Mouse (Mus musculus): Measurements from ENCODE around the gene Ripor3. TPM values are rescaled to one million over a fixed set of nuclear protein-coding genes. Genes with fewer than 3 reads are reported as not detected.
A peak's percentile ranks its signal among the peaks of the same experiment; 100 is the strongest.

The Ripor3 gene
- polyA plus RNA-seq, 1 experiment: 0.94 TPM

- TF ChIP-seq TCF3 (IDR thresholded peaks at IDR 0.05; ENCODE audit: insufficient read length, low read depth) (no peak), POLR2AphosphoS2 (IDR thresholded peaks at IDR 0.05; ENCODE audit: insufficient read length, low read depth) (no peak), TCF12 (IDR thresholded peaks at IDR 0.05; ENCODE audit: insufficient read depth, poor library complexity, severe bottlenecking) (no peak), REST (IDR thresholded peaks at IDR 0.05; ENCODE audit: insufficient read depth, insufficient read length) (no peak)
- Histone ChIP-seq H3K36me3 (ENCODE audit: control insufficient read depth, insufficient read depth) (peaks cover 19% of the 10 kb centered on the region), H3K79me2 (ENCODE audit: control insufficient read depth, insufficient read depth) (peaks cover 32% of the 10 kb centered on the region), H3K4me3 (no peak overlapping the region), H3K4me2 (ENCODE audit: low read depth) (no peak overlapping the region), H3K27me3 (ENCODE audit: control insufficient read depth, insufficient read depth, insufficient read length) (no peaks in the 10 kb centered on the region), H3ac (ENCODE audit: control insufficient read depth, insufficient read length) (no peak overlapping the region)
These were observed 46.6 kb downstream of the Ripor3 start for GRCm38 (mm10) chr2:167963778-167964300.

GRCm38 (mm10) chr2:167963176-167963575, 47.2 kb downstream of the Ripor3 start:
- peaks cover 16% of the 10 kb centered on the region for H3K36me3 ChIP-seq (ENCODE audit: control insufficient read depth, insufficient read depth)

GRCm38 (mm10) chr2:167962347-167962746, 48.1 kb downstream of the Ripor3 start:
- no peak overlapping the region for H3ac ChIP-seq (ENCODE audit: control insufficient read depth, insufficient read length)
- TF ChIP-seq E2F4 (IDR thresholded peaks at IDR 0.05; ENCODE audit: insufficient read depth): no peak
- no peak for TF ChIP-seq TCF3 (IDR thresholded peaks at IDR 0.05; ENCODE audit: insufficient read length, low read depth)
- no peak for TF ChIP-seq CEBPB (IDR thresholded peaks at IDR 0.05; ENCODE audit: insufficient read depth, poor library complexity, severe bottlenecking)
- no peak for TF ChIP-seq POLR2AphosphoS2 (IDR thresholded peaks at IDR 0.05; ENCODE audit: insufficient read length, low read depth)
- TF ChIP-seq MYOD1 (IDR thresholded peaks at IDR 0.05; ENCODE audit: control insufficient read depth in 1 of 3, insufficient read length in 2 of 3, low read depth in 2 of 3): no peak
- H3K4me3 ChIP-seq: no peak overlapping the region
- peaks cover 33% of the 10 kb centered on the region for H3K79me2 ChIP-seq (ENCODE audit: control insufficient read depth, insufficient read depth)
- peaks cover 16% of the 10 kb centered on the region for H3K36me3 ChIP-seq (ENCODE audit: control insufficient read depth, insufficient read depth)
- H3K27me3 ChIP-seq (ENCODE audit: control insufficient read depth, insufficient read depth, insufficient read length): no peaks in the 10 kb centered on the region
- H3K4me2 ChIP-seq (ENCODE audit: low read depth): no peak overlapping the region

More at GRCm38 (mm10) chr2:167963176-167963575, 47.2 kb downstream of the Ripor3 start:
- H3ac ChIP-seq (ENCODE audit: control insufficient read depth, insufficient read length): no peak overlapping the region
- no peak overlapping the region for H3K4me3 ChIP-seq
- H3K27me3 ChIP-seq (ENCODE audit: control insufficient read depth, insufficient read depth, insufficient read length): no peaks in the 10 kb centered on the region
- TF ChIP-seq TCF12 (IDR thresholded peaks at IDR 0.05; ENCODE audit: insufficient read depth, poor library complexity, severe bottlenecking): no peak
- no peak for TF ChIP-seq E2F4 (IDR thresholded peaks at IDR 0.05; ENCODE audit: insufficient read depth)
- TF ChIP-seq TCF3 (IDR thresholded peaks at IDR 0.05; ENCODE audit: insufficient read length, low read depth): no peak
- no peak for TF ChIP-seq MYOD1 (IDR thresholded peaks at IDR 0.05; ENCODE audit: control insufficient read depth in 1 of 3, insufficient read length in 2 of 3, low read depth in 2 of 3)
- no peak for TF ChIP-seq MAX (IDR thresholded peaks at IDR 0.05; ENCODE audit: low read depth)
- no peak for TF ChIP-seq CEBPB (IDR thresholded peaks at IDR 0.05; ENCODE audit: insufficient read depth, poor library complexity, severe bottlenecking)
- H3K4me2 ChIP-seq (ENCODE audit: low read depth): no peak overlapping the region
- H3K79me2 ChIP-seq (ENCODE audit: control insufficient read depth, insufficient read depth): peaks cover 32% of the 10 kb centered on the region

- Histone ChIP-seq H3K79me2 (ENCODE audit: control insufficient read depth, insufficient read depth) (peaks cover 49% of the 10 kb centered on the region), H3ac (ENCODE audit: control insufficient read depth, insufficient read length) (no peak overlapping the region), H3K36me3 (ENCODE audit: control insufficient read depth, insufficient read depth) (peaks cover 6% of the 10 kb centered on the region), H3K27me3 (ENCODE audit: control insufficient read depth, insufficient read depth, insufficient read length) (no peaks in the 10 kb centered on the region), H3K4me3 (no peak overlapping the region), H3K4me2 (ENCODE audit: low read depth) (no peak overlapping the region)
- no peak for TF ChIP-seq TCF3 (IDR thresholded peaks at IDR 0.05; ENCODE audit: insufficient read length, low read depth)
- no peak for TF ChIP-seq USF1 (IDR thresholded peaks at IDR 0.05; ENCODE audit: low read depth)
These were observed 49.8 kb downstream of the Ripor3 start for GRCm38 (mm10) chr2:167960584-167960983.

- H3ac ChIP-seq (ENCODE audit: control insufficient read depth, insufficient read length): no peak overlapping the region
- no peak overlapping the region for H3K4me2 ChIP-seq (ENCODE audit: low read depth)
- TF ChIP-seq POLR2AphosphoS2 (IDR thresholded peaks at IDR 0.05; ENCODE audit: insufficient read length, low read depth) (no peak), POLR2A (IDR thresholded peaks at IDR 0.05; ENCODE audit: insufficient read length, low read depth) (no peak), REST (IDR thresholded peaks at IDR 0.05; ENCODE audit: insufficient read depth, insufficient read length) (no peak), E2F4 (IDR thresholded peaks at IDR 0.05; ENCODE audit: insufficient read depth) (no peak), MYOG (IDR thresholded peaks at IDR 0.05; ENCODE audit: control insufficient read depth in 1 of 3, insufficient read depth in 1 of 3, insufficient read length in 2 of 3, low read depth in 2 of 3) (no peak), TCF3 (IDR thresholded peaks at IDR 0.05; ENCODE audit: insufficient read length, low read depth) (no peak), MYOD1 (IDR thresholded peaks at IDR 0.05; ENCODE audit: control insufficient read depth in 1 of 3, insufficient read length in 2 of 3, low read depth in 2 of 3) (no peak), USF1 (IDR thresholded peaks at IDR 0.05; ENCODE audit: low read depth) (no peak), CEBPB (IDR thresholded peaks at IDR 0.05; ENCODE audit: insufficient read depth, poor library complexity, severe bottlenecking) (no peak), TCF12 (IDR thresholded peaks at IDR 0.05; ENCODE audit: insufficient read depth, poor library complexity, severe bottlenecking) (no peak)
- H3K27me3 ChIP-seq (ENCODE audit: control insufficient read depth, insufficient read depth, insufficient read length): no peaks in the 10 kb centered on the region
- H3K4me3 ChIP-seq: no peak overlapping the region
- H3K79me2 ChIP-seq (ENCODE audit: control insufficient read depth, insufficient read depth): peaks cover 53% of the 10 kb centered on the region
- no peaks in the 10 kb centered on the region for H3K36me3 ChIP-seq (ENCODE audit: control insufficient read depth, insufficient read depth)
These were observed 50.4 kb downstream of the Ripor3 start for GRCm38 (mm10) chr2:167959996-167960395.

- no peaks in the 10 kb centered on the region for H3K27me3 ChIP-seq (ENCODE audit: control insufficient read depth, insufficient read depth, insufficient read length)
- no peaks in the 10 kb centered on the region for H3K36me3 ChIP-seq (ENCODE audit: control insufficient read depth, insufficient read depth)
- H3K4me2 ChIP-seq (ENCODE audit: low read depth): peak overlapping the region; percentile 75
- TF ChIP-seq REST (IDR thresholded peaks at IDR 0.05; ENCODE audit: insufficient read depth, insufficient read length) (no peak), TCF12 (IDR thresholded peaks at IDR 0.05; ENCODE audit: insufficient read depth, poor library complexity, severe bottlenecking) (no peak), CEBPB (IDR thresholded peaks at IDR 0.05; ENCODE audit: insufficient read depth, poor library complexity, severe bottlenecking) (no peak), MYOD1 (IDR thresholded peaks at IDR 0.05; ENCODE audit: control insufficient read depth in 1 of 3, insufficient read length in 2 of 3, low read depth in 2 of 3) (no peak), MAX (IDR thresholded peaks at IDR 0.05; ENCODE audit: low read depth) (no peak), MYOG (IDR thresholded peaks at IDR 0.05; ENCODE audit: control insufficient read depth in 1 of 3, insufficient read depth in 1 of 3, insufficient read length in 2 of 3, low read depth in 2 of 3) (no peak), SRF (IDR thresholded peaks at IDR 0.05; ENCODE audit: control insufficient read depth, insufficient read length, low read depth) (no peak), POLR2A (IDR thresholded peaks at IDR 0.05; ENCODE audit: insufficient read length, low read depth) (no peak), TCF3 (IDR thresholded peaks at IDR 0.05; ENCODE audit: insufficient read length, low read depth) (no peak)
- H3K79me2 ChIP-seq (ENCODE audit: control insufficient read depth, insufficient read depth): peaks cover 59% of the 10 kb centered on the region
- no peak overlapping the region for H3ac ChIP-seq (ENCODE audit: control insufficient read depth, insufficient read length)
- H3K4me3 ChIP-seq: no peak overlapping the region
These were observed 51.0 kb downstream of the Ripor3 start for GRCm38 (mm10) chr2:167959384-167959911.
